Mouse (Mus musculus) urinary bladder, postnatal 14 days (tissue): ENCODE results near the gene H2-Oa.
"Not testable (repeated sequence)": the region's sequence is repeated elsewhere in the genome, so short reads cannot be mapped to it uniquely, and the experiment has no call there.

Experiments
- DNase-seq: peaks from one replicate; pipeline ENCODE4 v3.0.0; 2021; ENCODE audit warnings: low spot score

H2-Oa gene

GRCm38 (mm10) chr17:34143461-34143860 is 51.3 kb downstream of the H2-Oa start:
- DNase-seq = no peak

- DNase-seq = not testable (repeated sequence)
Observed at GRCm38 (mm10) chr17:34144221-34144620, 52.1 kb downstream of the H2-Oa start.
